Mouse (Mus musculus) megakaryocyte, embryonic 14.5 days (primary cell): ENCODE measurements around the gene Enc1. TPM values are rescaled to one million over a fixed set of nuclear protein-coding genes. Genes with fewer than 3 reads are reported as not detected.
A peak's percentile ranks its signal among the peaks of the same experiment; 100 is the strongest.

Source experiments
- H3K27me3 ChIP-seq: replicated peaks from 2 replicates; pipeline ENCODE3; 2012; ENCODE audit warnings: inconsistent platforms
- H3K36me3 ChIP-seq: replicated peaks from 2 replicates; pipeline ENCODE3; 2012; ENCODE audit warnings: low read length, inconsistent platforms, mixed read lengths
- H3K4me1 ChIP-seq: 2 replicates; pipeline ENCODE4 v1.6.1; 2012; ENCODE audit warnings: inconsistent platforms
- H3K4me3 ChIP-seq: replicated peaks from 2 replicates; pipeline ENCODE3; 2012; ENCODE audit warnings: moderate library complexity, mild to moderate bottlenecking, inconsistent platforms
- H3K9me3 ChIP-seq: 2 replicates; pipeline ENCODE4 v1.6.1; 2012; ENCODE audit warnings: inconsistent platforms
- FLI1 ChIP-seq: IDR thresholded peaks from 2 replicates; pipeline ENCODE4 v1.6.1; 2012; ENCODE audit warnings: low read length, inconsistent platforms, mixed read lengths
- GATA1 ChIP-seq: IDR thresholded peaks from 3 replicates; pipeline ENCODE4 v1.6.1; 2012; ENCODE audit warnings: mixed read lengths, low read length, inconsistent platforms, borderline replicate concordance
- polyA plus RNA-seq: library from polyadenylated mRNA; stranded (reverse); fragments of >175 nt; gene quantifications from 2 replicates; pipeline ENCODE4 v1.2.3, GENCODE M21; 2012; ENCODE audit warnings: low replicate concordance; ENCODE audit not compliant: insufficient read depth

Gene Enc1
- polyA plus RNA-seq, 1 experiment: 1.2 TPM

DNA sequence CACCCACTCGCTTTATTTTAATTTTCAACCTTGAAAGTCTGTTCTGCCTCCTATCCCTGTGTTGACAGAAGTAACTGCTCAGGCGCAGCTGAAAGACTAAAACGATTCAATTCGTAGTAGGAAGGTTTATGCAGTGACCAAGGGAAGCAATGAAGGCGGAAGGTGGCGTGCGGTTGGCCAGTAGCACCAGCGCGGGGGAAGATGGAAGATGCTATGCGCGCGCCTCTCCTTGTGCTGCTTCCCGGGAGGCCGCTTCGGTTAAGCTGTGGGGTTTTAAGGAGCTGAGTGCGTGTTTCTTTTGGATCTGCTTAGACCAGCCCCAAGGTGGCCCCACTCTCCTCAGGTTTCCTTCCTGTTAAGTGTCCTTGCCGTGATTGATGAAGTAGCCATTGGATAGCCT lies 15.8 kb upstream of the Enc1 start:
- no peaks in the 10 kb centered on the region for H3K4me1 ChIP-seq
- H3K4me3 ChIP-seq: no peak overlapping the region
- peaks cover 22% of the 10 kb centered on the region for H3K27me3 ChIP-seq
- no peaks in the 10 kb centered on the region for H3K36me3 ChIP-seq
- no peaks in the 10 kb centered on the region for H3K9me3 ChIP-seq
- TF ChIP-seq FLI1: no peak
- no peak for TF ChIP-seq GATA1

DNA sequence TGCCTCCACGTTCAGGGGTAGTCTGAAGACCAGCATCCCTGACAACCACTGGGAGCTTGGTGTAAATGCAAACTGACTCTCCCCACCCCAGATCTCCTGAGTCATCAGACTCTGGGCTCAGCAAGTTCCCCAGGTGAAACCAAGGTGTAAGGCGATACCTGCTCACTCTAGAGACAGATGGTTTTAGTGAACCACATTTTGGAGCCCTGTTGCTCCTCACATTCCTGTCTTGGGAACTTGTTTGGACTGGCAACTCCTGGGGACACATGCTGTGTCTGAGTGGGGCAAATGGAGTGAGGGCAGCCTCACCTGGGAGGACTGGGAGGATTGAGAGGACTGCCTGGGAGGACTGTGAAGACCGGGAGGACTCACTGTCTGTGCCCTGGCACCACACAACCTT lies 13.1 kb upstream of the Enc1 start:
- H3K9me3 ChIP-seq: no peaks in the 10 kb centered on the region
- no peak overlapping the region for H3K4me3 ChIP-seq
- TF ChIP-seq GATA1 (no peak), FLI1 (no peak)
- H3K27me3 ChIP-seq: peaks cover 22% of the 10 kb centered on the region
- no peaks in the 10 kb centered on the region for H3K36me3 ChIP-seq
- H3K4me1 ChIP-seq: no peaks in the 10 kb centered on the region

DNA sequence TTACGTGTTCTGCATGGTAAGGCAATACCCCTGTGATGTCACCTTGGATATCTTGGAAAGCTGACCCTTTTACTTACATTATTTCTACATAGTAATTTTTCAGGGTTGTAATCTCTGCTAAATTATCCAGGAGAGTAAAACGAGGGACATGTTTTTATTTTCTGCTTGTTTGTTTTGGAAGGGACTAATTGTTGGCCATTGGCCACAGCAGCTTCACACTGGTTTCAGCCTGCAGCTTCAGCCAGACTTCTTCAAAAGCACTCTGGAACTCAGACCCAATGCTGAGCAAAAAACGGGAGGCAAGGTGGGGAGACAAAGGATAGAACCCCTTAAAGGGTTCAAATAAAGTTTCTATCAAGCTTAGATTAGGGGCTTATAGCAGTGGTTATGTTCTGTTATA lies 10.8 kb upstream of the Enc1 start:
- TF ChIP-seq FLI1 (no peak), GATA1 (no peak)
- H3K4me3 ChIP-seq: no peak overlapping the region
- peaks cover 7% of the 10 kb centered on the region for H3K9me3 ChIP-seq
- no peaks in the 10 kb centered on the region for H3K36me3 ChIP-seq
- peaks cover 15% of the 10 kb centered on the region for H3K27me3 ChIP-seq
- peaks cover 4% of the 10 kb centered on the region; the same call in 1 of the 2 replicates for H3K4me1 ChIP-seq

DNA sequence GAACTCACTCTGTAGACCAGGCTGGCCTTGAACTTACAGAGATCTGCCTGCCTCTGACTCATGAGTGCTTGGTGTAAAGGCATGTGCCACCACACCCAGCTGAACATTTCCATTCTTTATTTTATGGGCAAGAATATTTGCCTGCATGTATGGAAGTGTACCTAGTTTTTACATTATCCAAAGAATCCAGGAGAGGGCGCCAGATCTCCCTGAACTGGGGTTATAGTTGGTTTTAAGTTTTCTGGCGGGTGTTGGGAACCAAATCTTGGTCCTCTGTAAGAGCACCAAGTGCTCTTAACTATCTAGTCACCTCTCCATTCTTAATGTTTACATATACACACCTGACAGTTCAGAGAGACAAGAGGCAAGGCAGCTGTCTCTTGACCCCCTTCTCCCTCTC lies 7.8 kb upstream of the Enc1 start:
- H3K4me1 ChIP-seq: peaks cover 4% of the 10 kb centered on the region; the same call in 1 of the 2 replicates
- H3K9me3 ChIP-seq: peaks cover 7% of the 10 kb centered on the region
- H3K27me3 ChIP-seq: peaks cover 19% of the 10 kb centered on the region
- TF ChIP-seq GATA1 (no peak), FLI1 (no peak)
- H3K36me3 ChIP-seq: no peaks in the 10 kb centered on the region
- no peak overlapping the region for H3K4me3 ChIP-seq

DNA sequence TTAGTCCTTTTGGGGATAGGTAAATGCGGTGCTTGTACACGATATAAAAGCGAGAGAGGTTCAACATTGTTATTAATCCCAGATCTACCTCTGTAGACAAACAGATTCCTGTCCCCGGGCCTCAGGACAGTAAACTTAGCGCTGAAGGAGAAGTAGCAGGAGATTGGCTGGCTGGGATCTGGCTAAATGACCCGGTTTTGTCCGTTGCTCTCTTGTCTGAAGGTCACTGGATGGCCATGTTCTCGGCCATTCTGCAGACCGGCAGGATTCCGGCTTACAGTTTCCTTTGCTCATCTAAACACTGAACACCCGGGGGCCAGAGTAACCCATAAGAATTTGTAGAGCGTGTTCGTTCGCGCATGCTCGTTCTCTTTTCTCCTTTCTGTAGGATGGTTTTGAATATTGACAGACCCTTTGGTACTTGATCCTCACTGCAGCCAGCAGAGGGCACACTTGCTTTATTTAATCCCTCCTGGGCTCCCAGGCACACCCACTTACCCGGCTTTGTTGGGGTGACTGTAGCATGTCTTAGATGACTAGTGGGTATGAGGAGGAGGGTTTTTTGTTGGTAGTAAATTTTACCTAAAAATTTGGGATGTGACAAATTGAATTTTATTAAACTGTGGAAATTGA lies 6.0 kb upstream of the Enc1 start:
- peaks cover 33% of the 10 kb centered on the region for H3K27me3 ChIP-seq
- H3K9me3 ChIP-seq: peaks cover 7% of the 10 kb centered on the region
- no peak for TF ChIP-seq GATA1
- TF ChIP-seq FLI1: no peak
- H3K4me3 ChIP-seq: peak overlapping the region; percentile 70
- H3K4me1 ChIP-seq: peaks cover 13% of the 10 kb centered on the region
- no peaks in the 10 kb centered on the region for H3K36me3 ChIP-seq

DNA sequence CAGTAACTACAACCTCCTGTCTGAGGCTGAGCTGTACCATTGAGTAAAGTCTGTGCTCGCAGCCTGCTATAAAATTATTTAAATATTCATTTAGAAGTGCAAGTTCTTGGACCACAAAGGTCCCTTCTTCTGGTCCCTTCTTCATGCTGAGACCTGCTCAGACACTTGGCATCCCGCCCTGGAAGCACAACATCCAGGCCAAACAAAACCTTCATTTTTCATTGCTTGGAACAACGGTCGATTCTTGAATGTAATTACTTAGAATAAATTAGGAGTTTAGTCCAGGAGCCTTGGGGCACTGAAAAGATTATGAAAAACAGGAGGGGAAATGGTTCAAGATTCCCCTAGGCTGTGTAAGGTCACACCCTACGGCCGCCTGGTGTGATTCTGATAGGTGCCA lies 5.0 kb upstream of the Enc1 start:
- peaks cover 40% of the 10 kb centered on the region for H3K27me3 ChIP-seq

DNA sequence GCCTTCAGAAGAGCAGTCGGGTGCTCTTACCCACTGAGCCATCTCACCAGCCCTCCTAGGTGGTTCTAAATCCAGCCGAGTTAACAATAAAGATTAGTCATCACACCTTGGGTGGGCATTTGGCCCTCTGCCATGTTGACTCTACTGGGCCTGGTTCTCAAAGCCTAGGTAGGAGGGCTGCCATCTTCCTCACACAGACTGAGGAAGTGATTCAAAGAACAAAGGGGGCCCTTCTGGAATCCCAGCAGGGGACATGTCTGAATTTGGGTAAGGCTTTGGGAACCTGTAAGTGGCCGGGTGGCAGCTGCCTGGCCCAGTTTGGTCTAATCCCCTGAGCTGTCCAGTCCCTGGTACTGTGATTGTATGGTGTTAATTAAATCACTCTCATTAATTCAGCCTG lies 3.2 kb upstream of the Enc1 start:
- TF ChIP-seq FLI1: no peak
- no peak for TF ChIP-seq GATA1
- Histone ChIP-seq H3K27me3 (peaks cover 56% of the 10 kb centered on the region), H3K36me3 (no peaks in the 10 kb centered on the region), H3K9me3 (peaks cover 7% of the 10 kb centered on the region), H3K4me3 (no peak overlapping the region), H3K4me1 (peaks cover 36% of the 10 kb centered on the region)

More for the DNA sequence above, 5.0 kb upstream of the Enc1 start:
- peaks cover 7% of the 10 kb centered on the region for H3K9me3 ChIP-seq
- H3K36me3 ChIP-seq: no peaks in the 10 kb centered on the region
- H3K4me1 ChIP-seq: peaks cover 21% of the 10 kb centered on the region
- H3K4me3 ChIP-seq: no peak overlapping the region
- TF ChIP-seq FLI1 (no peak), GATA1 (no peak)

DNA sequence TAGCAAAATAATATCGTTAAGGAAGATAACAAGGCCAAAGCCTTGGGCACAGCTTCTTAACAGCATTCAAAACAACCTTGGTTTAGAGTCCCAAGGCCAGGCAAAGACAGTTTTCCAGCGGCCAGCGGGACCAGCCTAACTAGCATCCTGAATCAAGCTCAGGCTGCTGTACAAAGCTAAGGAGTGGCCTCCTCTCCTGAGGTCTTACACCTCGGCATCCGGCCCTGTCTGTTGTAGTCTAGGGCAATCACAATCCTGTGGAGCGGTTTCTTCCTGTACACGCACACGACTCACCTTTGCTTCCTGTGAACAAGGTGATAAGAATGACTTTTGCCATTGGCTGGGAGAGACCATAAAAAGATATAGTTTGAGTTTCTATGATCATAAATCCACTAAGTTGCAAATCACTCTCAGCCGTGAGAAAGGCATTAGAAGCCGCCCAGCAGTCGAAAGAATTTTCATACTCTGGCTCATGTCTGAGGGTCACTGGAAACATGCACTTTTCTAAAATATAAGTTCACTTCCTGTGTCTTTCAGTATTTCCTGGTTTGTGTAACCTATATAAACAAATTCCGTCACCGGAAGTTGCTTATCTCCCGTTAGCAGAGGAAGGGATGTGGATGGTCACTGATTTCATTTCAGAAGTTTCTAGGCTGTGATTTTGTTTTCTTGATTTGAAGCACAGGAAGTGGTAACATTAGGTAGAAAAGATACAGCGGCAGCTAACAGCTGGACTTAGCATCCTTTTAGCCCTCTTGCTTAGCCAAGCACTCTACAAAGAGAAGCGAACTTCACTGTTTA lies 2.5 kb upstream of the Enc1 start:
- Histone ChIP-seq H3K4me1 (peaks cover 40% of the 10 kb centered on the region), H3K4me3 (no peak overlapping the region), H3K9me3 (peaks cover 3% of the 10 kb centered on the region), H3K27me3 (peaks cover 60% of the 10 kb centered on the region), H3K36me3 (no peaks in the 10 kb centered on the region)
- TF ChIP-seq FLI1 (no peak), GATA1 (no peak)

DNA sequence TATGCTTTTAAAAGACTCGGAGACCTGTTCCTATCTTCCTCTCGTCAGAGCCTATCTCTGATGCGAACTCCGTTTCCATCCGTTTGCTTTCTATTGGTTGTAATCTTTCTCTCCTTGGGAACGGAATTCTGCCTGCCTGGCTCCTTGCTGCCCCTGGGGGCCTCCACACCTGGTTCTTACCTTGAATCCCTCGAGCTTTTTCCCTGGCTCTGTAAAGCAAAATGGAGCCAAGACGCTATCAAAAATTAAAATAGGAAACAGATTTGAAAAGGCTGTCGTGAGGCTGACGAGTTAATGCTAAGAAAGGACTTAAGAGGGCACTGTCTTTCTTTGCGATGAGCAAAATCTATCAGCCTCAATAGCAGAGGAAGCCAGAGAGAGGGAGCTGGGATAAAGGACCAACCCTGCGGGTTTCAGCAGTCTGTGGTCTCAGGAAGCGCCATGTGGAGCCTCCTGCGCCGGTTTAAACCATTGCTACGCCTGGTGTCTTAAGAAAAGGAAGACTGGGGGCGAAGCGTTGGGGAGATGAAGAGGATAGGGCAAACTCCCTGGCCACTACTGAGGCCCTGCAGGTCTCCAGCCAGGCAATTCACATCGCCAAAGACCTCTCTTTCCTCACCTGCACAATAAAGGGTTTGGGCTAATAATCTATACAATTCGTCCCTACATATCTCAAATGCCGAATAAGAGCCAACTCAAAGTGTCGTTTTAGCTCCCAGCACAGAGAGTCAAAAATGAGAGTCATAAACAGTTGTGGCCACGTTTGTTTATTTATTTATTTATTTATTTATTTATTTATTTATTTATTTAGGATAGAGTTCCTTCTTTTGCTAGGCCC lies 1.3 kb upstream of the Enc1 start:
- H3K4me1 ChIP-seq: peaks cover 40% of the 10 kb centered on the region

More for the DNA sequence above, 1.3 kb upstream of the Enc1 start:
- Histone ChIP-seq H3K4me3 (peak overlapping the region; percentile 77), H3K9me3 (no peaks in the 10 kb centered on the region), H3K27me3 (peaks cover 67% of the 10 kb centered on the region), H3K36me3 (no peaks in the 10 kb centered on the region)
- TF ChIP-seq GATA1: no peak
